Mouse (Mus musculus): ENCODE results near the gene Fut1.
"Not testable (repeated sequence)": the region's sequence is repeated elsewhere in the genome, so short reads cannot be mapped to it uniquely, and the experiment has no call there.

Gene Fut1

DNA sequence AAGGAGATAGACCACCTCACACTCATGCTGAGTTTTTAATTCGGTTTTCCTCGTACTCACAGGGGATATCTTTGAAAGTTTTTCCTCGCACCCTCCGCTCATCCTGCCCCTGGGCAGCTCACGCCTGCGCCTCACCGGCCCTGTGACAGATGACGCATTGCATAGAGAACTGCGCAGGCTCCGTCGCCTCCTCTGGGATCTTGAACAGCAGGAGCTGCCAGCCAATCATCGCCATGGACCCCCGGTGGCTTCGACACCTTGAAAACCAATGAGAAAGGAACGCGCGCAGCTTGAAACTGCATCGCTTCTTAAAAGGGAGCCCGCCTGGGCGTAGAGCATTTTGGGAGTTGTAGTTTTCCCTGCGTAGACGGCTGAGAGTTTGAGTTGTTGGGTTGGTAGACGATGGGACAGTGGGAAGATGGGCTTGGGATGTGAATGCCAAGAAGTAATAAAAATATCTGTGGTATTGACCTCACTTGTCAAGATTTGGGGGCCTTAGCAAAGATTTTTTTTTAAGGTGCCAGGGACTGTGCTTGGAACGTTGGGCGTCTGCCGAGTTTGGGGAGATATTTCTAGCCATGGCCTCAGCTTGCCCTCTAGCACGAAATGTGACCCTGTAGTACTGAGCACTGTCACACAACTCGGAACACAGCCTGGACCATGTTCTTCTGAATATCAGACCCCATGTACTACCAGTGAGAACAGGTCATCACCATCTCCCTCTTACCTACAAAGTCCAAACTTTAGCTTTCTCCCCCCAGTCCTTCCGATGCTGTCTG lies 21.7 kb downstream of the Fut1 start:
- no peak for DNase-seq (ENCODE audit: extremely low read depth, low read depth, low spot score)

DNA sequence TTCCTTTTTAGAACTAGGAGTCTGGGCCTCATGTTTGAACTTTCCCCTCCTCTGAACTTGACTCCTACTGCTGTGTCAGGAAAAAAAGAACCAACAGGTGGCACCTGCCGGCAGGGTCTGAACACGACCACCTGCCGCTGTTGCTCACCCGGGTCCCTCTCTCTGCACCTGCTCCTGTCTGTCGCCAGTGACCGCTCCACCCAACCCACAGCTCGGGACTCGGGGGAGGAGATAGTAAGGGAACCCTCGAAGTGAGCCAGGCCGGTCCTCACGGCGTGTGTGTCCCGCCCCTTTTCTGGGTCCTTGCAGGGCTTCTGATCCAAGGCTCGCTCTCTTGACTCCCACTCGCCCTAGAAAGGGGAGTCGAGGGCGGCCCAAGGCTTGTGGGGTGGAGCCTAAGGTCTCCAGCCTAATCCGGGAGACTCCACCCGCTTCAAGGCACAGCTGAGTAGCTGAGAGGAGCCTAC lies 22.5 kb downstream of the Fut1 start, which contains the start of gene Mamstr:
Mamstr (plus strand) TSS at position 417 of the 467 bp plus-strand sequence.
- DNase-seq (ENCODE audit: extremely low read depth, low read depth, low spot score), result no peak

DNA sequence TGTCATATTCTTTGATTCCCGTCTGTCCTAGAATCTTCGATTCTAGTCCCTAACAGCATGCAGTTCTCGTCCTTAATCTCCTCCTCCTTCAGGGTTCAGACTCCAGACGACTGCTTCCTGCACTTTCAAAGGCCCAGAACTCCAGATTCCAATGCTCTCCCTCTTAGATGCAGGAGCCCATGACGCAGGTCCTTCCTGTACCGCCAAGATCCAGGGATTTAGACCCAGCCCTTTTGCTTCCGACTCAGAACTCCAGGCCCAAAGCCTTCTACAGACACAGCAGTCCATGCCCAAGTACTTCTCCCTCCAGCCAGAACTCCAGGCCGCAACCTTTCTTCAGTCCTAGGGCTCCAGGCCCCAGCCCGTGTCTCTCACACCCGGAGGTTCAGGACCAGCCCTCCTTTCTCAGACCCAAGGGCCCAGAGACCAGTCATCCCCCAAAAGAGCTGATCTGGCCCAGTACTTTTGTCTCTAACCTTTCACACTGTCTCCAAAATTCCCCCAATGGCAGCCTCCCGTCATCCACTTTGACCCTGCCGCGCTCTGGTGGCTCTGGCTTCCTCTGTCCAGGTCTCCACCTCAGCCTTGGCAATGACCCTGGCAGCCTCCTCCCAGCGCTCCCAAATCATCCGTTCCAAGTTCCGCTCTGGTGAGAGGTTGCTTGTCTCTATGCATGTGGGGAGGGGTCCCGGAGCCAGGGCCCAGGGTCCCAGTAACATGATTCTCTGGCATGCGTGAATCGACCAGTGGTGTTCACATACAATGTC lies 23.3 kb downstream of the Fut1 start:
- DNase-seq (ENCODE audit: extremely low read depth, low read depth, low spot score), result no peak

DNA sequence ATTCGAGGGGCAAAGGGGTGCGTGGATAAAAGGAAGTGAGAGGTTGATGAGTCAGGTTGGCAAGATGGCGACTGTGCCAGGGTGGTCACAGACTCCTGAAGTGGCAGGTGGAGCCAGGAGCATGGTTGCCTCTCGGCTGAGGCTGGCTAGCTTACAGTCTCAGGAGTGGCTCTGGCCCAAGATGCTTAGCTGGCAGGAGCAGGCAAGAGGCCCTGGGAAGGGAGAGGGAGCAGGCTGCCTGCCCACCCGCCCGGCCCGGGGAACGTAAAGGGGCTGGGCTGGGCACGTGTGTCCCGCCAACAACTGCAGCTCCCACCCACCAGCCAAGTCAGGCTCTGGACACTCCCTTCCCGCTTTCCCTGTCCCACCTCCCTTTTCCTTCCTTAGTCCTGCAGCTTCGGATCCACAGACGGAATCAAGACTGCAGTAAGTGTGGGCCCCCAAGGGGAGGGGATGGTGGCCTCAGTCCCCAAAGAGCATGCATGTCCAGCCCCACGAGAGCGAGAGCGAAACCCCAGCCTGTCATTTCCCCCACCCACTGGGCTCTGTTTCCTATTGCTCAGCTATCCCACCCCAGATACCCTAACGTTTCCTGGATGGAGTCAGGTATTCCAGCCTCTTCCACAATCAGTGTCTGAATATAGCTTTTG lies 24.4 kb downstream of the Fut1 start:
- no peak for DNase-seq (ENCODE audit: extremely low read depth, low read depth, low spot score)

DNA sequence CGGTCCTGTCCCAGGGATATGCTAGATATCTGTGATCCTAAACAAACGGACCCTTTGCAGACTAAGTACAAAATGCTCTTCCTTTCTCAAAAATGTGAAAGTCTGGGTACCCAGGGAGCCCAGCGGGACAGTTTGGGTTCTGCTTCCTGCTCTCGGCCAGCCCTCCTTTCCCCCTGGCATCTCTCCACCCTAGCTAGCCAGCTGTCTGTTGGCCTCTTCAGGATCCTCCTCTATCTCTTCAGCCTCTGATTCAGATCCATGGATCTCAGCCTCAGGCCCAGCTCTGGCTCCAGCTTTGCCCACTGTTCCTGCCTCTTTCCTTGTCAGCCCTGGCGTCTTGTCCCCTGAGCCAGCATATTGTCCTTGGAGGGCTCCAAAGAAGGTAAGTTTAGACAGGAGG lies 25.0 kb downstream of the Fut1 start:
- DNase-seq (ENCODE audit: extremely low read depth, low read depth, low spot score), result no peak

DNA sequence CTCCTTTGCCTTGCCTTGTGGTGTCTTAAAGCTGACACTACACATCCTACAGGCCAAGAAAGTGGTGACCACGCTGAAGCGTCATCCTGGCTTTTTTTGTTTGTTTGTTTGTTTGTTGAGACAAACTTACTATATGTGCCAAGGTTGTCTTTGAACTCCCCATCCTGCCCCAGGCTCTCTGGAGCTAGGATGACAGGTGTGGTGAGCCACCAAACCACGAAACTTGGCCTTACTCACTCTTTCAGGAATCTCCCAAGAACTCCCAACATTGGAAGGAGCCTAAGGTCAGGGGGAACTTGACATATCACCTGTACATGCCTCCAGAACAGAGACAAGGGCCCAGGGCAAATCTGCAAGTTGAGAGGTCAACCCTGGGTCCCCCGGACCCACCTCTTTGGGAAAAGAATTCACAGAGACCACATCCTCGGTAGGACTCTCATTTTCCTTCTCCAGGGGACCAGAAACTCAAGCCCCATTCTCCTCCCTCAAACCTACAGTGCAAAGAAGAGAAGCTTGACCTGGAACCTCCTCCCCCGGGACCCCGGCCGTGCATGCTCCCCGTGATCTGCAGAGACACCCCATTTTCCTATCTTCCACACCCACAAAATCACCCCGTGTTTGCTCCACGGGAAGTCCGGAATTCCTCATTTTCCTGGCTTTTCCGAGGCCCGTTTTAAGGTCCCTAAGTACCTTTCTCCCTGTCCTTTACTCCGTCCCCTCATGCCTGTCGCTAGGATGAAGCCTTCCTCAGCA lies 25.6 kb downstream of the Fut1 start:
- no peak for DNase-seq (ENCODE audit: extremely low read depth, low read depth, low spot score)

DNA sequence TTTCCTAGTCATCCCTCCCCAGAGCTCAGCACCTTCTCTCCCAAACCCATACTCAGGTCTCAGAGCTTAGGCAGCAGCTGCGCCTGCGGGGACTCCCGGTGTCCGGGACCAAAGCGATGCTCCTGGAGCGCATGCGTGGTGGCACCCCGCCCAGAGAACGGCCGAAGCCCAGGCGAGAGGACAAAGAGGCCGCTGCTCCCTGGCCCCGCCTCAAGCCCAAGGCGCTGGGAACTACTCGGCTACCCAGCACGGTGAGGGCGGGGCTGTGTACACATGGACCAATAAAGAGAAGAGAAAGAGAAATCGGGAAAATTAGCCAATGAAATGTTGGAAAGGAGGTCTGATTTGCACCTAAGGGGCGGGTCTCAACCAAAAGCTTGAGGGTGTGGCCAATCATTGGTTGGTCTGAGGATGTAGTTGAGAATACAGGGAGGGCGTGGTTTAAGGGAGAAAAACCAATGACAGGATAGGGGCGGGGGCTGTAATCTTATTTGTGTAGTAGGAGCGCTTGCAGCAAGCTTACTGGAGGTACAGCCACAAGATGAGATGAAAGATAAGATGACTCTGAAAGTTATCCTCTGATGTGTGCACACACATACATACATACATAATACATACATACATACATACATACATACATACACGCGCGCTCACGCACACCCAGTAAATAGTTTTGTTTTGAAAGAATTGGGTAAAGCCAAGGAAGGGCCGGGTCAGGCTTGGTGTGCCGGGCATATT lies 26.5 kb downstream of the Fut1 start:
- DNase-seq (ENCODE audit: extremely low read depth, low read depth, low spot score), result peak; percentile 95

DNA sequence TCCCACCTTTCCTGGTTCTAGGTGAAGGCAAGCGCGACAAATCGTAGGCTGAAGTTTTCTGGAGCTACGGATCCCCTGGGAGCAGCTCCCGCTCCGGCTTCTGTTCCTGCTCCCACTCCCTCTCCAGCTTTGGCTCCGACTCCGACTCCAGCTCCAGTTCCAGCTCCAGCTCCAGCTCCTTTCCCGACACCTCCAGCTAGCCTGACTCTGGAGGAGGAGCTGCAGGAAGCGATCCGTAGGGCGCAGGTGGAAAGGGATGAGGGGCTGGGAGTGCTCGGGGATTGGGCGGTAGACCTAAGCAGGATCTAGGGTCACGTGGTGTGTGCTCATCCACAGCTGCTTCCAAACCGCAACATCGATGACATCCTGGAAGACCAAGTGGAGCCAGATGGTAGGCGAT lies 27.1 kb downstream of the Fut1 start:
- no peak for DNase-seq (ENCODE audit: extremely low read depth, low read depth, low spot score)

DNA sequence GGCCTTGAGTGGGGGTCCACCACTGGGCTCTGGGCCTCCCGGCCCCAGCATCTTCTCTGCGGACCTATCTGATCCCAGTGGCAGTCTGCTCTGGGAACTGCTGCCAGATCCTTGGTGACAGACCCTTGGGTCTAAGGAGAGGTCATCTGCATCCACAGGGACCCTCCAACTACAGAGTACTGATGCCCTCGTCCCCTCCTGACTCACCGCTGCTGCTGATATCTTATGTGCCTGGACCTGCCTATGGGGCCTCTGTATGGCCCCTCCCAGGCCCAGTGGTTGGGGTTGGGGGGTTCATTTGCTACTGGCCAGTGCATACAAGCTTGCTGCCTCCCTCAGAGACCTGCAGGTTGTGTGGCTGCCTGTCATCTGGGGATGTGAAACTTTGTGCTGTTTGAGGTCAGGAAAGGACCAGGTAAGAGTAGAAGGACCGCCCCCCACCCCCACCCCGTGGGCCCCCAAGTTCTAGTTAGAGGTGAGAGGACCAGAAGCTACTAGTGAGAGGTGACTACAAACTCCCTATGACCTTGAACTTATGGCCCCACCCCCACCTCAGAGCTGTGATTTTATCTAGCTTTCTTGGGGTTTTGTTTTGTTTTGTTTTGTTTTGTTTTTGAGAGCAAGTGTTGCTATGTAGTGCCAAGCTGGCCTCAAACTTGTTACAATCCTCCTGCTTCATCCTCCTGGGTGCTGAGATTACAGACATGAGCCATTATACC lies 27.9 kb downstream of the Fut1 start:
- no peak for DNase-seq (ENCODE audit: extremely low read depth, low read depth, low spot score)

DNA sequence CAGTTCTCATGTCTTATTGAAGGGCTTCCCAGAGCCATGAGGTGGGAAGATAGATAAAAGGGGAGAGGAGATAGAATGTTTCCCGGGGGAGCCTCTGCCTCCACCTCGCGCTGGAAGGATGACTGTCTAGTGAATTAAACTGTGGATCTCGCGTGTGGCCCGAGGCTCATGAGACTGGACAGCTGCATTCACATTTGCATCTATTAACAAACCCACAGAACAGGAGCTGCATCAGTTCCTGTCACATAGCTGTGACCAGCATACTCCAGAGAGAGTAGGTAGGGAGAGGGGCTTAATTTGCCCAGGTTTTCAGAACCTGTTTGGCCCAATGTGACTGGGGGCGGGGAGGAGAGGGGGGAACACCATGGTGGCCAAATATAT lies 28.5 kb downstream of the Fut1 start:
- no peak for DNase-seq (ENCODE audit: extremely low read depth, low read depth, low spot score)

DNA sequence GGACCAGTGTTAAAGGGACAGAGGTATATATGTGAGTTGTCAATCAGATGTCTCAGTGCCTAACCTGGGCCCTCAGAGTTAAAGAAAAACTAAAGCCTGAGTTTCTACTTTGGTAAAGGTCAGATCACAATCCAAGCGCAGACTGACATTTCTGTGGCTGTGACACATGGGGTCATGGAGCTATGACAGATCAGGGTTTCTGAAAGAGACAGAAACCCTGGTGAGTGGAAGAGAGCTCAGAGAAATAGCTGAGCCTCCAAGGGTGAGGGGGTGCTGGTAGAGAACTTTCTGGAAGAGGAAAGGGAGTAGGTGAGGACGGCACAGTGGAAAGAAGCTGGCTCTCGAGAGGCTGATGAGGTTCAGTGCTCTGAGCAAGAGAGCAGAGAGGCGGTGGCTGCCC lies 29.6 kb downstream of the Fut1 start:
- DNase-seq (ENCODE audit: extremely low read depth, low read depth, low spot score), result no peak

DNA sequence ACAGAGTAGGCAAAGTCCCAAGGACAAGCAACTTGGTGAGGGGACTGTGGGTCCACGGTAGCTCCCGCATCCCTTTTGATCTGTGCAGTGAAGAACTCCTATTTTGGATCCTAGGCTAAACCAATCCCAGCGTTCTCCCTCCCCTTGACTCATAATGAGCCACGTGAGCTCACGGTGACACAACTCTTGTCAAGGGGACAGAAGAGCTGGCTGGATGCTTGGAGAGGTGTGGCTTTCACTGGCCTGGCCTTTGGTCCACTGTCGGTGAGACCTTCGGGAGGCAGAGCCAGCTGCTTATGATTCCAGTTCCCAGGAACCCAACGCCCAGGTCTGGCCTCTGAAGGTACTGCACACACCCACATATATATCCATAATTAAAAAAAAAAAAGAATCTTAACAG lies 32.3 kb downstream of the Fut1 start:
- DNase-seq (ENCODE audit: extremely low read depth, low read depth, low spot score), result no peak

DNA sequence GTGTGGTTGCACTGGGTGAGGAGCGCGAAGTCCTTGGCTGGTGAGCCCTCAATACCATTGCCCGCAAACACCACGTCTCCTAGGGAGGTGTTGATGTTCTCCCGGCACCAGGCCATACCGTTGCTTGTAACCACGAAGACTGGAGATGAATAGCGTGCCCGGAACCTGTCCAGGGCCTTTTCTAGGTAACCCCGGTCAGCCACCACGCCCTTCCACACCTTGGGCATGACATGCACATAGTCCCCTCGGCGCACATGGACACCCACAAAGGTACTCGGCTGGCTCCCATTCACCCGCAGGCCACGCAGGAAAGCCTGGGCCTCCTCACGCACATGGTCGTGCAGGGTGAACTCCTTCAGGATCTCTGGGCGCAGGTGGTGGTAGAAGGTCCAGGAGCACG lies 33.4 kb downstream of the Fut1 start:
- not testable (repeated sequence) for DNase-seq (ENCODE audit: extremely low read depth, low read depth, low spot score)

DNA sequence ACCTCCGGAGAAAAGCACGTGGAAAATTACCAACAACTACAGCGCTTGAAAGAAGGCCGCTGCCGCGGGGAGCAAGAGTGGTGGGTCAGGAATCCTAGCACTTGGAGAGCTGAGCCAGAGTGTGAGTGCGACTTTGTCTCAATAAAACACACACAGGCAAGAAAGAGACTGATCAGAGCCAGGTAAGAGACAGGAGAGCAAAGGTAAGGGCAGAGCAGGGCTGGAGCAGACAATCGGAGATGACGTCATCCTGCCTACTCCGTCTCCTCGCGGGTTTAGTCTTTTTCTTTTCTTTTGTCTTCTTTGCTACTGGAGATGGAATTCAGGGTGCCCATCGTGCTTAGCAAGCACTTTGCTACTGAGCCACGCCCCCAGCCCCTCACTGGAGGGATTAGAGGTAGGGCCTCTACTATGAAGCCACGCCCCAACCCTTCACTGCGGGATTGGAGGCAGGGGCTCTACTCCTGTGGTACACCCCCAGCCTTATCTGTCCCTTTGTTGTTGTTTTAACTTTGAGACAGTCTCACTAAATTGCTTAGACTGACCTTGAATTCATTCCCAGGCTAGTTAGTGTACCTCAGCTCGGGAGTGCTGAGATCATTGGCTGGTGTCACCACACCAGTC lies 37.4 kb downstream of the Fut1 start:
- DNase-seq (ENCODE audit: extremely low read depth, low read depth, low spot score), result no peak

DNA sequence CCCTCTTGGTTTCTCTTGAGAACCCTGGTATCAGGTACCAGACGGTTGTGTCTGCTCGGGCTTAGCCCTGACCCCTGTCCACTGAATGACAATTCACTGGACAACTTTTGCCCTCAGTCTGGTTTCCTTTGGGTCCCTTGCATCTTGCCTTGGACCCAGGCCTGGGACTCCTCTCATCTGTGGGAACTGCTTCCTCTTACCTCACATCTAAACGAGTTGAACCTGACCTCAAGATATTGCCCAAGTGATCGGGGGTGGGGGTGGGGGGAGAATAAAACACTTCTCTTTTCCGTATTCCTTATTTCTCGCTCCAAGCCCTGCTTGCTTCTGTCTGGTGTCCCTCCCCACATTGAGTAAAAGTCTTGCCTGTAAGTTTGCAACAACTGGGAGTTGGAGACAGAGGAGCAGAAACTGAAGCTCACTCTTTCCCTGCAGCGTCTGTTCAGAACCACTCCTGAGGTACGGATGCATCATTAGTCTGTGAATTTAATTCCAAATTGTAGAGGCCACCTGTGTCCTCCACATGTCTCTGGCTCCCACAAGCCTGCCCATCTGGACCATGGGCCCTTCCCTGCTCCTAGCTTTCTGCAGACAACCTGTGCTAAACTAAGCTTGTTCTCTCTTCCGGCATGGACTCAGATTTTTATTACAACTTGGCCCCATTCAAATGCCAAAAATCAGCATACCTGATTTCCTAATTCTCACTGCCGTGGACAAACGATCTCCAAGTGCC lies 43.8 kb downstream of the Fut1 start:
- no peak for DNase-seq (ENCODE audit: extremely low read depth, low read depth, low spot score)

DNA sequence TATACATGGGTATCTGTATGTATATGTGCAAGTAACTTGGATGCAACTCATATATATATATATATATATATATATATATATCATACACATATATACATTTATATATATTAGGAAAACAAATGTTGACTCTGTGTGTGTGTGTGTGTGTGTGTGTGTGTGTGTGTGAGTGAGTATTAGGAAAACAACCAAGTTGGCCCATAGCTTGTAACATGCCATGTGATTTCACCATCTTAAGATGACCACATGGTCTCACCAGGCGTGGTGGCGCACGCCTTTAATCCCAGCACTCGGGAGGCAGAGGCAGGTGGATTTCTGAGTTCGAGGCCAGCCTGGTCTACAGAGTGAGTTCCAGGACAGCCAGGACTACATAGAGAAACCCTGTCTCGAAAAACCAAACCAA lies 44.6 kb downstream of the Fut1 start:
- DNase-seq (ENCODE audit: extremely low read depth, low read depth, low spot score), result not testable (repeated sequence)

DNA sequence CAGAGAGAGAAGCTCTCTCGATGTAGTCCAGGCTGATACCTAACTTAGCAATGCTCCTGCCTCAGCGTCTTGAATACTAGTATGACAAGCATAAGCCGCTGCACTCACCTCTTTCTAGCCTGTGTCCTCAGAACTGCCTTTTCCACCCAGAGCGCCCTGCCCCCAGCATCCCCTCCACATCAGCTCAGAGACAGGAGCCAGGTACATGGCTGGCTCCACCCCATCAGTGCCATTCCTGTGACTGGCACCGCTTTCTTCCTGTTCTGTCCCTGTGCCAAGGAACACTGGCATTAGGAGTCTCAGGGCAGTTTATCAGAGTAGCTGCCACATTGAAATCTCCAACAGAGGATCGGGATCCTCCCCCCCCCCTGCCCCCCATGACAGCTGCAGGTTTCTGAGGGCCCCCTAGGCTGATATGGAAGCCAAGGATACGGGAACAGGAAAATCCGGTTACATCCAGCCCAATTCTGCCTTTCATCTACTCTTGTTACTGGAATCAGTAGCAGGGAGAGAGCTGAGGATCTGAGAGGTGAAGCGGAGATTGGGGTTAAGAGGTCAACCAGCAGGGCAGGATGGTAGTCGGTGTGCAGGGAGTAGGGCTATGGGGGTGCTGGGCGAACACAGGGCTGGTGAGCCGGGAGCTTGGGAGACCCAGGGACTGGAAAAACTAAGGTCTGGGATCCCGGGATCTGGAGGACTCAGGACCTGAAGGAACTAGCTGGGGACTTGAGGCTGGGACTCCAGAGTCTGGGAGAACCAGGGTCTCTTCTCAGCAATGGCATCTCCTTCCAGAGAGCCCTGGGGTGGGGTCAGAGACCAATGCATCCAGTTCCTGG lies 48.4 kb downstream of the Fut1 start:
- DNase-seq (ENCODE audit: extremely low read depth, low read depth, low spot score), result no peak

DNA sequence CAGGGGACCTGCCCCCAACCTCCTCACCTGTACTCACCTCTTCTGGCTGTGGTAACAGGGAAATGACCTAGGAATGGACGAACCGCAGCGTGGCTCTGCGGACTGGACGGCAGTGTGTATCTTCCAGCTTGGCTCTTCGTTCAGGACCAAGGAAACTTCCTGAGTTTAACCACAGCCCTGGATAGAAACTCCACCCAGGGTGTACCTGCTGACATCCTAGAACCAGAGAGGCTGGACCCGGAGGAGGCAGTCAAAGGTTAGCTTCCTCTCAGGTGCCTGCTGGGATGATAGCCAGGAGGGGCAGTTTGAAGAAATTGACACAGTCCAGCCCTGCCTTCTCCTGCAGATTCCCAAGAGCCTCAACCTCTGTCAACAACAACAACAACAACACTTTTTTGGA lies 49.1 kb downstream of the Fut1 start, which contains the start of gene Fut2:
Fut2 (minus strand) TSS at position 234 of the 400 bp plus-strand sequence.
- no peak for DNase-seq (ENCODE audit: extremely low read depth, low read depth, low spot score)

Data from fat pad, adult 2 months (tissue).